Mouse (Mus musculus): Measurements from ENCODE around the gene Slc35e3.

The Slc35e3 gene

GRCm38 (mm10) chr10:117684298-117685170, 61.6 kb downstream of the Slc35e3 start:
- DNase-seq (ENCODE audit: low read depth, low spot score): no peak

GRCm38 (mm10) chr10:117683734-117684037, 62.5 kb downstream of the Slc35e3 start:
- DNase-seq (ENCODE audit: low read depth, low spot score): no peak
